ENCODE assay signal across 18 mouse cellular contexts in genomic region chr15:103178767-103179166, GRCm38 (mm10).
"Had no signal": no experiment of that assay in that cellular context is flagged by ENCODE, and none has a peak within 500 bp of the region (broad histone marks: within the 10 kb centered on the region; RNA-seq: fewer than 3 reads in every experiment).

No protein-coding gene starts in this region.

- H3K4me2 ChIP-seq: limb, embryonic 12.5 days; limb, embryonic 15.5 days; liver, embryonic 11.5 days; lung, embryonic 14.5 days; midbrain, embryonic 12.5 days; midbrain, embryonic 15.5 days; neural tube, embryonic 15.5 days; stomach, embryonic 15.5 days had no signal

- ATAC-seq: liver, postnatal 0 days; lung, postnatal 0 days; midbrain, embryonic 15.5 days had no signal

- H3K9me3 ChIP-seq: limb, embryonic 12.5 days; limb, embryonic 15.5 days; midbrain, embryonic 12.5 days; midbrain, embryonic 15.5 days; neural tube, embryonic 12.5 days; neural tube, embryonic 15.5 days; stomach, embryonic 15.5 days had no signal

- DNase-seq: layer of hippocampus, postnatal 36 days; right cerebral cortex, postnatal 25 days; spleen, adult 18-20 months had no signal

- H3K27ac ChIP-seq: kidney, postnatal 0 days; left cerebral cortex, adult 2 months; limb, embryonic 12.5 days; limb, embryonic 15.5 days; liver, embryonic 14.5 days; macrophage; midbrain, embryonic 12.5 days; midbrain, embryonic 15.5 days; neural tube, embryonic 12.5 days; neural tube, embryonic 15.5 days; stomach, embryonic 15.5 days had no signal

- H3K9ac ChIP-seq: limb, embryonic 12.5 days; limb, embryonic 15.5 days; liver, embryonic 14.5 days; liver, postnatal 0 days; lung, embryonic 14.5 days; midbrain, embryonic 15.5 days; neural tube, embryonic 12.5 days; neural tube, embryonic 15.5 days; stomach, embryonic 15.5 days had no signal

- H3K4me3 ChIP-seq: left cerebral cortex, adult 2 months; limb, embryonic 12.5 days; limb, embryonic 15.5 days; midbrain, embryonic 12.5 days; midbrain, embryonic 15.5 days; neural tube, embryonic 12.5 days; neural tube, embryonic 15.5 days; stomach, embryonic 15.5 days had no signal

- H3K36me3 ChIP-seq: limb, embryonic 12.5 days; limb, embryonic 15.5 days; midbrain, embryonic 12.5 days; midbrain, embryonic 15.5 days; neural tube, embryonic 12.5 days; neural tube, embryonic 15.5 days; stomach, embryonic 15.5 days had no signal
